Mouse (Mus musculus) liver, adult 2 months (tissue): ENCODE measurements around the gene Mpv17.

ENCODE experiments used
- CTCF ChIP-seq: fragments of 200-500 bp; IDR thresholded peaks from 2 replicates; pipeline ENCODE4 v1.5.1; 2011; ENCODE audit warnings: low read depth, low read length, control low read depth
- POLR2A ChIP-seq: fragments of 200-500 bp; IDR thresholded peaks from 2 replicates; pipeline ENCODE4 v1.6.1; 2011; ENCODE audit warnings: low read length, control low read depth; ENCODE audit not compliant: insufficient read depth; ENCODE audit errors: extremely low read depth

DNA sequence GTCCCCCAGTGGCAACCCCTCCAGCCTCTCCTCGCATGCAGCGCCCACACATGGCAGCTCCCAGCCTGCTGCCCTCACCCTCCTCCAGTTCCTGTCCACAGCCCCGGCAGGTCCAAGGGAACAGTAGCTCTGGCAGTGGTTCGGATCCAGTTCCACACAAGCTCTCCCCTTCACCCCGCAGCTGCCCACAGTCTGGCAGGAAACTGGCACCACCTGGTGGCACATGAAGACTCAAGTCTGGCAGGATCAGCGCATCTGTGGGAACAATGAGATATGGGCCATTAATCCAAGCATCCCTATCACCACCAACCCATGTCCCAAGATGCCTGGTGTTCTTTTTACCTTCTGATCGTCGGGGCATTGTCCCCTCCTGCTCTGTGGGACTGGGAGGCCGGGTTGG, 45.8 kb upstream of the Mpv17 start:
- TF ChIP-seq POLR2A (no peak), CTCF (peak; percentile 25; the same call in 1 of the 2 replicates)
